Mouse (Mus musculus): Measurements from ENCODE around the gene Crbn. TPM values are rescaled to one million over a fixed set of nuclear protein-coding genes. Genes with fewer than 3 reads are reported as not detected.

The Crbn gene
- polyA plus RNA-seq, 1 experiment from 2014 or later = 64.2 TPM

- Histone ChIP-seq H3K9me3 (no peaks in the 10 kb centered on the region), H3K4me1 (no peaks in the 10 kb centered on the region), H3K27me3 (no peaks in the 10 kb centered on the region), H3K36me3 (no peaks in the 10 kb centered on the region), H3K27ac (replicated peaks) (no peak overlapping the region), H3K4me2 (replicated peaks) (no peak overlapping the region), H3K9ac (replicated peaks) (no peak overlapping the region), H3K4me3 (no peak overlapping the region)
- WGBS = 90% methylated on average over 3 of the region's 3 CpGs
- ATAC-seq (replicated peaks) = no peak
Measured at GRCm38 (mm10) chr6:106760473-106761218, 39.2 kb downstream of the Crbn start.

- no peak for ATAC-seq (replicated peaks)
- Histone ChIP-seq H3K4me2 (replicated peaks) (no peak overlapping the region), H3K9me3 (no peaks in the 10 kb centered on the region), H3K4me3 (no peak overlapping the region), H3K27me3 (no peaks in the 10 kb centered on the region), H3K27ac (replicated peaks) (no peak overlapping the region), H3K4me1 (no peaks in the 10 kb centered on the region), H3K36me3 (no peaks in the 10 kb centered on the region), H3K9ac (replicated peaks) (no peak overlapping the region)
- whole genome bisulfite sequencing = 81% methylated on average over 3 of the region's 3 CpGs
Measured at GRCm38 (mm10) chr6:106758299-106758698, 41.6 kb downstream of the Crbn start.

- H3K27me3 ChIP-seq = no peaks in the 10 kb centered on the region
- H3K4me3 ChIP-seq = no peak overlapping the region
- H3K9ac ChIP-seq (replicated peaks) = no peak overlapping the region
- H3K27ac ChIP-seq (replicated peaks) = no peak overlapping the region
- no peaks in the 10 kb centered on the region for H3K36me3 ChIP-seq
- H3K9me3 ChIP-seq = no peaks in the 10 kb centered on the region
- WGBS = 84% methylated on average over 7 of the region's 7 CpGs
- H3K4me1 ChIP-seq = no peaks in the 10 kb centered on the region
- no peak for ATAC-seq (replicated peaks)
- H3K4me2 ChIP-seq (replicated peaks) = no peak overlapping the region
Measured at GRCm38 (mm10) chr6:106750291-106750690, 49.6 kb downstream of the Crbn start.

GRCm38 (mm10) chr6:106748887-106749388 is 50.9 kb downstream of the Crbn start, which contains the start of gene Il5ra:
Il5ra (minus strand) TSS chr6:106749037.
- WGBS = 80% methylated on average over 6 of the region's 6 CpGs
- Histone ChIP-seq H3K9ac (replicated peaks) (no peak within 1 kb of the TSS), H3K27me3 (no peaks in the 10 kb centered on the region), H3K36me3 (no peaks in the 10 kb centered on the region), H3K27ac (replicated peaks) (no peak within 1 kb of the TSS), H3K9me3 (no peaks in the 10 kb centered on the region), H3K4me2 (replicated peaks) (no peak within 1 kb of the TSS), H3K4me1 (no peaks in the 10 kb centered on the region), H3K4me3 (no peak within 1 kb of the TSS)
- ATAC-seq (replicated peaks) = no peak

DNA sequence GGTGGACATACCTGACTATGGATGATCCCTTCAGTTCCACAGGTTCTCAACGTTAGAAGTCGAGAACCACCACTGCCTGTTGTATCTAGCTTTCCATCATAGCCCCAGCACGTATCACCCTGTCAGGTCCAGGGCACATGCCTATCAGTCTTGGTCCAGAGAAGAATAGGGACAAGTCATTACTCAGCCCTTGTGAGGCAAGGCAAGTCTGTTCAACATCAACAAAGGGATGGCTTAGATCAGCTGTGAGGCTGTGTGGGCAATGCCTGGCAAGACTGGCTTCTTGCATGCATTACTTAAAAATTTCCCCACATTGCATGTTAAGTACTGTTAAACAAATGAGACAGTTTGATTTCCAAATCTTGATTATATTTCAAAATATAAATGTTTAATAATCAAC is 52.1 kb downstream of the Crbn start:
- Histone ChIP-seq H3K36me3 (no peaks in the 10 kb centered on the region), H3K9ac (replicated peaks) (no peak overlapping the region), H3K4me1 (no peaks in the 10 kb centered on the region), H3K9me3 (no peaks in the 10 kb centered on the region), H3K27me3 (no peaks in the 10 kb centered on the region), H3K4me2 (replicated peaks) (no peak overlapping the region), H3K4me3 (no peak overlapping the region), H3K27ac (replicated peaks) (no peak overlapping the region)
- no peak for ATAC-seq (replicated peaks)
- 82% methylated on average over 3 of the region's 3 CpGs for WGBS

GRCm38 (mm10) chr6:106747251-106747650 is 52.6 kb downstream of the Crbn start:
- H3K9ac ChIP-seq (replicated peaks) = no peak overlapping the region
- H3K9me3 ChIP-seq = no peaks in the 10 kb centered on the region

GRCm38 (mm10) chr6:106745673-106746394 is 54.0 kb downstream of the Crbn start:
- Histone ChIP-seq H3K9ac (replicated peaks) (no peak overlapping the region), H3K27ac (replicated peaks) (no peak overlapping the region), H3K4me1 (no peaks in the 10 kb centered on the region), H3K27me3 (no peaks in the 10 kb centered on the region), H3K9me3 (no peaks in the 10 kb centered on the region), H3K36me3 (no peaks in the 10 kb centered on the region), H3K4me3 (no peak overlapping the region), H3K4me2 (replicated peaks) (no peak overlapping the region)
- WGBS = 88% methylated on average over 7 of the region's 7 CpGs
- no peak for ATAC-seq (replicated peaks)

More at GRCm38 (mm10) chr6:106747251-106747650, 52.6 kb downstream of the Crbn start:
- H3K27ac ChIP-seq (replicated peaks) = no peak overlapping the region
- no peak overlapping the region for H3K4me3 ChIP-seq
- no peaks in the 10 kb centered on the region for H3K27me3 ChIP-seq
- H3K4me1 ChIP-seq = no peaks in the 10 kb centered on the region
- 95% methylated on average over 5 of the region's 5 CpGs for WGBS
- no peaks in the 10 kb centered on the region for H3K36me3 ChIP-seq
- ATAC-seq (replicated peaks) = no peak
- H3K4me2 ChIP-seq (replicated peaks) = no peak overlapping the region

GRCm38 (mm10) chr6:106743556-106744233 is 56.2 kb downstream of the Crbn start:
- Histone ChIP-seq H3K27ac (replicated peaks) (no peak overlapping the region), H3K9me3 (no peaks in the 10 kb centered on the region), H3K27me3 (no peaks in the 10 kb centered on the region), H3K36me3 (no peaks in the 10 kb centered on the region), H3K4me3 (no peak overlapping the region), H3K4me1 (no peaks in the 10 kb centered on the region), H3K9ac (replicated peaks) (no peak overlapping the region), H3K4me2 (replicated peaks) (no peak overlapping the region)
- ATAC-seq (replicated peaks) = no peak
- WGBS = 77% methylated on average over 7 of the region's 7 CpGs

- Histone ChIP-seq H3K9me3 (no peaks in the 10 kb centered on the region), H3K36me3 (no peaks in the 10 kb centered on the region), H3K4me2 (replicated peaks) (no peak overlapping the region), H3K27ac (replicated peaks) (no peak overlapping the region), H3K4me3 (no peak overlapping the region), H3K4me1 (no peaks in the 10 kb centered on the region), H3K27me3 (no peaks in the 10 kb centered on the region), H3K9ac (replicated peaks) (no peak overlapping the region)
- no peak for ATAC-seq (replicated peaks)
- WGBS = 95% methylated on average over 1 of the region's 1 CpGs
Measured at GRCm38 (mm10) chr6:106740244-106740825, 59.5 kb downstream of the Crbn start.

GRCm38 (mm10) chr6:106738229-106738628 is 61.6 kb downstream of the Crbn start:
- Histone ChIP-seq H3K4me1 (no peaks in the 10 kb centered on the region), H3K27me3 (no peaks in the 10 kb centered on the region), H3K4me3 (no peak overlapping the region), H3K36me3 (no peaks in the 10 kb centered on the region), H3K9ac (replicated peaks) (no peak overlapping the region), H3K9me3 (no peaks in the 10 kb centered on the region), H3K4me2 (replicated peaks) (no peak overlapping the region), H3K27ac (replicated peaks) (no peak overlapping the region)
- no peak for ATAC-seq (replicated peaks)
- 76% methylated on average over 3 of the region's 3 CpGs for WGBS

DNA sequence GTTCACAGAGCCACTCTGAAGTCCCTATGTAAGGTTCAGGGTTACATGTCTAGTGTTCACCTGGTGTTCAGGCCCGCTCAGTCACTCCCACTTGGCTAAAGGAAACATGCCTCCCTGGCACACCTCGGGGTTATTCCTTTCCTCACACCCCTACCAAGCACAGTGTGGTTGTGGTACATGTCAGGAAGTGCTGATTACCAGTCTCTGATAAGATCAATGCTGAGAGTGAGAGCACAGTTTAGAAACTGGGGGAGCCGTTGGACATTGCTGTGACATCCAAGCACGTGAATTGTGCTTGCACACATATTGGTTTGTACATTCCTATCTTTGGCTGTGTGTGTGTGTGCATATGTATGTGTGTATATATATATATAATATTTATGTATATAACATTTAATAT is 67.3 kb downstream of the Crbn start:
- no peak overlapping the region for H3K9ac ChIP-seq (replicated peaks)
- H3K9me3 ChIP-seq = no peaks in the 10 kb centered on the region
- no peaks in the 10 kb centered on the region for H3K4me1 ChIP-seq
- H3K4me2 ChIP-seq (replicated peaks) = no peak overlapping the region
- no peaks in the 10 kb centered on the region for H3K36me3 ChIP-seq
- H3K27me3 ChIP-seq = no peaks in the 10 kb centered on the region
- H3K27ac ChIP-seq (replicated peaks) = no peak overlapping the region
- WGBS = 85% methylated on average over 4 of the region's 4 CpGs
- no peak overlapping the region for H3K4me3 ChIP-seq
- no peak for ATAC-seq (replicated peaks)

Data from forebrain, embryonic 15.5 days (tissue).